Mouse (Mus musculus) ES-Bruce4 (cell line): ENCODE measurements around the gene Camk2d.

ENCODE experiments used
- CTCF ChIP-seq: IDR thresholded peaks from one replicate; pipeline ENCODE4 v1.8.1; 2011; ENCODE audit warnings: low read depth, low read length
- POLR2A ChIP-seq: IDR thresholded peaks from one replicate; pipeline ENCODE4 v1.8.1; 2011; ENCODE audit warnings: low read length; ENCODE audit not compliant: insufficient read depth

GRCm38 (mm10) chr3:126747628-126748027, 151.5 kb downstream of the Camk2d start:
- TF ChIP-seq POLR2A (no peak), CTCF (no peak)
